Mouse (Mus musculus) hindlimb bud, embryonic 11.5 days (tissue): Measurements from ENCODE around the gene Gosr2.
"Not testable (repeated sequence)": the region's sequence is repeated elsewhere in the genome, so short reads cannot be mapped to it uniquely, and the experiment has no call there.

Experiments used
- DNase-seq: peaks from one replicate; pipeline ENCODE4 v3.0.0-alpha.2; 2012; ENCODE audit warnings: low read depth, low spot score; ENCODE audit errors: extremely low spot score

The Gosr2 gene

DNA sequence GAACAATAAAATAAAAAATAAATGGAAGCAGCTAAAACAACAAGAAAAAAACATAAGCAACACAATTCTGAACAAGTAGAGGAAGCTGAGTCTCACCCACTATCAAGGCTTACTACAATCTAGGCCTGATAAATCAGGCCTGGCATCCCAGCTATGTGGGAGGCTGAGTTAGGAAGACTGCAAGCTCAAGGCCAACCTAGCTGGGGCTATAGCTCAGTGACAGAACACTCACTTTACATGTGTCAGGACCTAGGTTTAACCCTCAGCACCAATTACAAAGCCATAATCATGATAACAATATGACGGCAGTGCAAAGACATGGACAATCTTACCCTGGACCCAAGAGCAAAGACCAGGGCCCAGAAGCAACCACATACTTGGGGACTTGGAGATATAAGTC, 6.7 kb downstream of the Gosr2 start:
- DNase-seq, result no peak

DNA sequence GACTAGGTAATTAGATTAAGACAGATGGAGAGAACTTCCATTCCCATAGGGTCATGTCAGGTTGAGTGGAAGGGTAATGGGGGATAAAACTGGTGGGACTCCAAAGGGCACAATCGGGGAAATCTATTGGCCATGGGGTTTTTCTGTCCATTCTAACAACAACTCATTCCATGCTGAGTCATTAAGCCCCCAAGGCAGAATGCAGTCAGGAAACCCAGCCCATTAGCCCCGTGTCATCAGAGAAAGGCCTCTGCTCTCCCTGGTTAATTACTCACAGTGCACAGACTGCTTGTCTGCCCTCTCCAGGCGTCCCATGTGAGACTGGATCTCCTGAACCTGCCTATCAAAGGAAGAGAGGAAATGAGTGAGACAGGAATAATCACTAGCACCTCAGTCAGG, 8.7 kb downstream of the Gosr2 start:
- DNase-seq, result no peak

DNA sequence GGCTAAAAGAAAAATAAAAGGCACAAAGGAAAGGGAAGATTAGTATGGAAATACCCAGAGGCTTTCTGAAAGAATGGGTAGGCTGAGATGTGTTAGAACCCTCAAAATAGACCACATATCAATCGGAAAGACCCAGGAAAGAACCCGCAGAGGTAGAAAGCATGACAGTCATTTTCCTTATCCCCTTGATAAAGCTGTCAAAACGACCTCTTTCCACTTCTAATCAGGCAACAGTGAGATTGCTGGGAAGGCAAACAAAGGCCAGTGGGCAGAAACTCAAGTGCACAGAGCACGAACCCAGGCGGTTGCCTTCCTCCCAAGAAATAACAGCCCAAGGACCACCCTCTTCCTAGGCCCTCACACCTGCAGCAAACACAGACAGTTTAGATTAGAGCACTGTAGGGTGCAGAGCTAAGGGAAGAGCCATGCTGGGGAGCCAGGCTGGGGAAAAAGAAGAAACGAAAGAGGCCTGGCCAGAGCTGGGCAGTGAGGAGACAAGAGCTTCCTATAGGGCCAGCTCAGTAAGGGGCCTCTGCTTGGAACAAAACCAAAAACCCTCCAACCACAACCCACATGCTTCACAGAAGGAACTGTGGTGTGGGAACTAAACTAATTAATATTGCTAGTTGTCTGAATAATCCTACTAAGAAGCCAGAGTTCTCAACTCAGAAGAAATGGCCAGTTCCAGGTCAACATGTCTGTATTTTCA, 9.3 kb downstream of the Gosr2 start:
- DNase-seq, result no peak

DNA sequence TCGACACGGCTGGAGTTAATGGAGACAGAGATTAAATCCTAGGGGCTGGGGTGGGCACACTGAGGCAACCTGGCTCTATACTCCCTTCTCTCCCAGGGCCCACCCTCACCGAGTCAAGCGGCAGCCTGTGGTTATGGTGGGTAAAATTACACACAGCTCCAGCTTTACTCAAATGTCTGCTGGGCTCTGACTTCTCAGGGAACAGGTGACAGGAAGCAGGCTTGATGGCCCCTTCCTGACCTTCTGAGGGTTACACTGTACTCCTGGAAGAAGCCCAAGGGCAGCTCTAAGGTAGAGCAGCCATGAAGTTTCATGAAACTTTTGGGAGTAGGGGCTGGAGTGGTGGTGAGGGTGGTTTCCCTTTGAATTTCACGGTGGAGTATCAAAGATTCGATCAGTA, 11.0 kb downstream of the Gosr2 start:
- no peak for DNase-seq

- DNase-seq, result no peak
Observed at GRCm38 (mm10) chr11:103685261-103685736, 12.4 kb downstream of the Gosr2 start.

DNA sequence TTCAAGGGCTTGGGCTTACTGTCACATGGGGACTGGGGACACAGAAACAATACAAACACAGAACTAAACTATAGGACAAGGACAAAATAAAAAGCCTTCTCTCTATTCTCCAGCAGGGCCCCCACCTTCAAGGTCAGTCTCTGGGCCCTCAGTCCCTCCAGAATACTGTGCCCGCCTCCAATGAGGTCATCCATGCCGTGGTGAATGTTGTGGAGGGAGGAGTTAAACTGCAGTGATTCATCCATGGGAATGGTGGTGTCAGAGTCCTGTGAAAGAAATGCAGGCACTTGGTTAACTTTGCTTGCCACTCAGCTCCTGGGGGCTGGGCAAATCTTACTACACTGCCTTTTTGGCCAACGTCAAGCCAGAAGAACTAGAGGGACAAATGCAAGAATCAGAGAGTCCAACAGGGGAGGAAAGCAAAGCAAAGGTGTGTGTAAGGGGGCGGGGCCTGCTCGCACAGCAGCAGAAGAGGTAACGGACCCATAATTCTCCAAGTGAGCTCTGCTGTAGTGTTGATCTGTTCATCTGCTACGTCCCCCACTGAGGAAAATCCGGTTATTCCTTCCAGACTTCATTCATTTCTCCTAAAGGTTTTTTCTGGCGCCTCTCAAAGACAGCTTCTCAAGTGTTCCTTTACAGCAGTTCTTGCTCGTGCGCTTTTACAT, 13.9 kb downstream of the Gosr2 start:
- DNase-seq, result no peak

DNA sequence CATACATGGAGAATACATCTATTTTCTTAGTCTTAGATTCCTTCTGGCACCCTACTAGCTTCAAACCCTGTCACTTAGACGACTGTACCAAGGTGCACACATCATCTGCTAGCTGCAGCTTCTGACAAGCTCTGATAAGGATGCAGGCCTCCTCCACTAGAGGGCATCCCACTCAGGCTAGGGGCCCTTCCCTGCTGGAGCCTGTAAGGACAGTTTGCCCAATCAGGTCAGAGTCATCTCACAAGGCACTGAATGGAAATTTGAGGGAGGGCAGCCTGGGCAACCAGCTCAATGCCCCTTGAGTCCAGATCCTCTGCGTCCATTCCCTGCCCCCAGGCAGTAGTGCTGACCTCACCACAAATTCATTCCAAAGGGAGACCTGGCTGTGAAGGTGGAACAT, 20.7 kb downstream of the Gosr2 start:
- DNase-seq, result not testable (repeated sequence)

DNA sequence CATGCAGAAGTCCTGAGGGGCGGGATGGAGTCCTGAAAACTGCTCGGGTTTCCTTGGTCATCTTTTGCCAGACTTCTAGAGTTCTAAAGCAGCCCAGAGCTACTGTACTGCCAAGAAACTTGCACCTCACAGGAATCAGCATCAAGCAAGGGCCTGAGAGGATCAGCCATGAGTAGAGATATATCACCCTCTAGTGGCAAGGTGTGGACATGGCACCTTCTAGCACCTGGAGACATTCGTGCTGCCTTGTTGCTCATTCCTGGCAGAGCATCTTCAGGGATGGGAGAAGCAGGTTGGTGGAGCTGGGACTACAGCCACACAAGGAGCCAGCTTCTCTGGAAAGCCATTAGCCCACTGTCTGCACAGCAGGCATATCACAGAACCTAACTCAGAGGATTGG, 22.1 kb downstream of the Gosr2 start:
- peak; percentile 54 for DNase-seq

- no peak for DNase-seq
Observed at GRCm38 (mm10) chr11:103666907-103667426, 30.7 kb downstream of the Gosr2 start.

DNA sequence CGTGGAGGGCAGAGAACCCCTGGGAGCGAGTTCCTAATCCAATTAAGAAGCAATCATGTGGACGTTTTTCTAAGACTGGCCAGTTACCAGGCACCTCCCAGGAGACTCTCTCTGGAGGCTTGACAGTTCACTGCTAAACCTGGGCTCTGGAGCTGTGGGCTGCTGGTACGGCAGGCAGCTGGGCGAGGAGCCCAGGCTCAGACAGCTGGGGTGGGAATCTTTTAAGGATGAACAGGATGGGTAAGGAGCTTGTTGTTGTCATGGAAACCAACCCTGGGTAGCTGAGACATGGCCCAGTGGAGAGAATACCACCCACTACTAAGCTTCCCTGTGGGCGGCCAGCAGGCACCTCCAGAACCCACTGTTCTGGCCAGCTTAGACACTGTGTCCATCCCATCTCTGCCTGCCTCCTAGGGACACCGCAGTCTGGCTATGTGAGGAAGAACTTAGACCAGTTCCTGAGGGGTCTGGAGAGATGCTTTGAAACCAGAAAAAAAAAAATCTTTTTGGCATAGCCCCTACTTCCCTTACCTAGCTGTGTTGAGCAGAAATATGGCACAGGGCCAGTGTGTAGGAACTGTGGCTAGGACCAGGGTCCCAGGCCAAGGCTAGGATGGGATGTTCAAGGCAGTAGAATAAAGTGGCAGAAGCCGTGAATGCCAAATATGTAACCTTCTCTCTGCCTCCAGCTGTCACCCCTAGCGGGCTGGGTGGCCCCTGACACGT, 31.4 kb downstream of the Gosr2 start:
- no peak for DNase-seq

DNA sequence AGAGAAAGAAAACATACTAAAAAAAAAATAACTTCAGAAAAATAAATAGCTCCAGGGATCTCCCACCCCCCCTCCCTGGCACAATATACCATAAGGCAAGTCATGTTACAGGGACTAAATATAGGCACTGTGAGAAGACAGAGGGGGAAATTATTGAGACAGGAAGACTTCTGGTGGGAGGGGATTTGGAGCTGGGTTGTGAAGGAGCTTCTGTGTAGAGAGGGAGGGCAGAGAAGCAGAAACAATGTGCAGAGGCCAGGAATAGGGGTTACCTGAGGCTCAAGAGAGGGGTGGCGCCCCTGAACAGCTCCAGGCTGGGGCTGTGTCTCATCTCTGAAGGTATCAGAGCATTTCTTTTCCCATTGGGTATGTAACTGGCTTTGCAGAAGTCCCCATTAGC, 32.0 kb downstream of the Gosr2 start:
- DNase-seq, result no peak

DNA sequence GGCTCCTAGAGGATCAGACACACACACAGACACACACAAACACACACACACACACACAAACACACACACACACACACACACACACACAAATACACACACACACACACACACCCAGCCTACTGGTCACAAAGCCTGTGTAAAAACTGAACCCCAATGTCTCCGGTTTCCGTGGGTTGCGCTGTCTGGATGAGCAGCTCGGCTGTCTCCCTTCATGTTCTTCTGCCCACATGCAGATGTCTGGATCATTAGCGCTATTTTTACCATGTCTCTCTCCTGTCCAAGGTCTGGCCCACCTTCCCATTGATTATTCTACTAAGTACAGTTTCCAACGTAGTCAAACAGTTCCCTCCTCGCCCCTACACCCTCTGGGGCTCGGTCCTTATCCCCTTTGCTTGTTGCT, 34.6 kb downstream of the Gosr2 start:
- no peak for DNase-seq

- DNase-seq, result no peak
Observed at GRCm38 (mm10) chr11:103662546-103662945, 35.2 kb downstream of the Gosr2 start.

DNA sequence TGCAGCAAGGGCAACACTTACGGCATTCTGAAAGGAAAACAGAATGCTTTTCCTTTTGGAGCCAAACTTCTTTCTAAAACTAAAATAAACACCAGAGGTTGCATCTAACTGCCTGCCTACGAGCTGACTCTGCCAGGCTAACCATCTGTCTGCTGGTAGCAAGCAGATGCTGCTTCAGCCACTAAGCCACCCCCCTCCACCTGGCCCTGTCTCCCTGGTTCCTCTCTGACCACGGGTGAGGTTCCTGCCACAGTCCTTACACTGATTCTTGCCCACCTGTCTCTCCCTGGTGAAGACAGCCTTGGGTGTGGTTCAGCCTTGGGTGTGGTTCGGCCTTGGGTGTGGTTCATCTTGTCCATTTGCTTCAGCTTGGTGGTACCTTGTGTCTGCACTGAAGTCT, 35.8 kb downstream of the Gosr2 start:
- DNase-seq, result no peak

DNA sequence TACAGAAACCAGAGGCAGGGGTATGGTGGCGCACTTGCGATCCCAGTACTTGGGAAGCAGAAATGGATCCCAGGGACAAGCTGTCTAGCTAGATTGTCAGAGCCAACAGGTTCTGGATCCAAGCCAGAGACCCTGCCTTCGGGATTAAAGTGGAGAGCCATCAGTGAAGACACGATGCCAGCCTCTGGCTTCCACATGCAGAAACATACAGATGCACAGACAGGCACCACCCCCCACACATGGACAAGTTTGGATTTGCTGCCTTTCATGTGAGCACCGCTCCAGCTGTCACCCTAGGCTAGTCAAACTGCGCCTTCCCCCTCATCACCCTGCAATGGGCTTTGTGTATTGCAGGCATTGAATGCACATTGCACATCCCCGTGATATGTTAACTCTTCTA, 39.5 kb downstream of the Gosr2 start:
- no peak for DNase-seq

DNA sequence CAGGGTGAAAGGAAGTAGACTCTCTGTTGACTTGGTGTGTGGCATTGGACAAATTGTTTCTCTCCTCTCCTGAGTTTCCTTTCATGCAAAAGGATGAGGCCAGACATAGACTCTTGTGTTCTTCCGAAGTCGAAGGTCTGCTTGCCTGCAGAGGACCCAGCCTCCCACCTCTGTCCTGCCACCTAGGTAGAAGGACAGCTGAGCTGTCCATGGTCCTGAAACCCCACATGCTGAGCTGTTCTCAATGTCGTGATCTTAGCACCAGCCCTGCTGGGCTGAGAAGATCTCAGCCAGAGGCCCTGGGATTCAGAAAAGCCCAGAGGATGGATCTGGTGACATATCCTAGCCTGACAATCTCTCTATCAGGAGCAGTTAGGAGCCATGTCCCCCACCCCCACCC, 41.2 kb downstream of the Gosr2 start:
- no peak for DNase-seq

- DNase-seq, result no peak
Observed at GRCm38 (mm10) chr11:103653359-103653965, 44.2 kb downstream of the Gosr2 start.

DNA sequence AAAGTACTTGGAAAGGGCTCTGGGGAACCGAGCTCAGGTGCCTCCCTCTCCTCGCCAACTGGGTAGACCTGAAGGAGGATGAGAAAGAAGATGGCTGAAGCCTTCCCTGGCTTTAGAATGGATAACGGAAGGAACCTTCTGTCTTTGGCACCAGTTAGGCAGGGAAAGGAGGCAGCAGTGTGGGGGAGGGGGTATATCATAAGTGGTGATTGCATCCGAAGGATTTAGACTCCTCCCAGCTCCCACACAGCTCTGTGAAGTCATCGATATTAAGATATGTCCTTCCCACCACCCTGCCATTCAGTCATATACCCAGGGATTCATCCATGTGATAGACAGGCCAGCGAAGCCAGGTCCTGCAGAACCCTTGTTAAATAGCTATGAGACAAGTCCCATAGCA, 46.3 kb downstream of the Gosr2 start:
- DNase-seq, result no peak

DNA sequence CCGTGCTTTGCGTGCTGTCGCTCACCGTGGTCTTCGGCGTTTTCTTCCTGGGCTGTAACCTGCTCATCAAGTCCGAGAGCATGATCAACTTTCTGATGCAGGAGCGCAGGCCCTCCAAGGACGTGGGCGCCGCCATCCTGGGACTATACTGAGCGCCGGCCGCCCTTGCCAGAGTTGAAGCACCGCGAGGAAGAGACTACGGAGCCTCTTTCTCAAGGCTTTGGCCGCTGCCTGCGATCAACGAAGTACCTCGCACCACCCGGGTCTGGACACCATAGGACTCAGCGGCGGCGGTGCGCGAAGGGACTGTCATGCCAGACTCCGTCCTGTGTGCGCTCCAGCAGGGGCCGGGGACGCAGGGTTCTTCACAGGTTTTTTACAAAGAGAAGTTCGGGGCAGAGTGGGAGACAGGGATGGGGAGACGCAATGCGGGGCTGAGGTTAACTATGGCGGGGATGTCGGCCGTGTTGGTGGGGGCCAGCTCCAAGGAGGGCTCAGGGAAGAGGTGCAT, 47.7 kb downstream of the Gosr2 start:
- no peak for DNase-seq

GRCm38 (mm10) chr11:103649301-103649982, 48.3 kb downstream of the Gosr2 start, which contains the start of gene Rprml:
Gene Rprml (plus strand): TSS chr11:103649570.
- DNase-seq, result no peak

DNA sequence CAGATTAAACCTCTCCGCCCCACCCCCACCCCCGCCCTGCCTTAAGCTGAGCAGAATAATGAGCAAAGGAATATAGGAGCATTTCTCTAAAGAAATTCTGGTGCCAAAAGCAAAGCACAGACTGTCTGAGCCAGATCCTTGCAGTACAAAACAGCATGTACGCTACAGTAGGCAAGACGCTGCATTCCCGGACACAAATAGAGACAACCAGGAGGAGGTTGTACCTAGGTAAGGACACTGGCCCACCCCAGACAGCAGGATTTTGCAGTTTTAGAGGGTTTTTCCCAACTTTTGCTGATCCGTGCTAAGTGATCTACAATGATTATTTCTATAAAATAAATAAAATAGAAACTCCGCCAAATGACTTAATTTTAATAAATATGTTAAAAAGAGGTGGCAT, 49.0 kb downstream of the Gosr2 start:
- DNase-seq, result no peak
